Mouse (Mus musculus) skeletal muscle tissue, adult 2 months (tissue): ENCODE data around the gene Zscan10.
"Not testable (repeated sequence)": the region's sequence is repeated elsewhere in the genome, so short reads cannot be mapped to it uniquely, and the experiment has no call there.

ENCODE experiments used
- DNase-seq: peaks from one replicate; pipeline ENCODE4 v3.0.0-alpha.2; 2012; ENCODE audit warnings: low read depth, low spot score

Gene Zscan10

GRCm38 (mm10) chr17:23587253-23587652 lies 13.4 kb upstream of the Zscan10 start:
- no peak for DNase-seq

GRCm38 (mm10) chr17:23592208-23592925 lies 8.3 kb upstream of the Zscan10 start:
- peak; percentile 80 for DNase-seq

GRCm38 (mm10) chr17:23592926-23593300 lies 7.7 kb upstream of the Zscan10 start:
- no peak for DNase-seq

GRCm38 (mm10) chr17:23595139-23595538 lies 5.5 kb upstream of the Zscan10 start:
- DNase-seq, result not testable (repeated sequence)

GRCm38 (mm10) chr17:23598582-23599552 lies 1.8 kb upstream of the Zscan10 start, which contains the start of gene Zfp13:
TSS of gene Zfp13 (minus strand) at chr17:23599487.
- DNase-seq, result peak; percentile 88

- DNase-seq, result no peak
Observed at GRCm38 (mm10) chr17:23599605-23600063, 1.0 kb upstream of the Zscan10 start.

GRCm38 (mm10) chr17:23601836-23602585 lies 1.4 kb downstream of the Zscan10 start:
- no peak for DNase-seq

GRCm38 (mm10) chr17:23603077-23603476 lies 2.4 kb downstream of the Zscan10 start:
- DNase-seq, result no peak

- DNase-seq, result no peak
Observed at GRCm38 (mm10) chr17:23603542-23603941, 2.9 kb downstream of the Zscan10 start.

GRCm38 (mm10) chr17:23604394-23604793 lies 3.7 kb downstream of the Zscan10 start:
- DNase-seq, result no peak

GRCm38 (mm10) chr17:23605220-23605619 lies 4.6 kb downstream of the Zscan10 start:
- DNase-seq, result no peak

GRCm38 (mm10) chr17:23609612-23610011 lies 9.0 kb downstream of the Zscan10 start:
- no peak for DNase-seq

- peak; percentile 27 for DNase-seq
Observed at GRCm38 (mm10) chr17:23610361-23610800, 9.7 kb downstream of the Zscan10 start.

- DNase-seq, result no peak
Observed at GRCm38 (mm10) chr17:23617087-23617486, 16.4 kb downstream of the Zscan10 start.

GRCm38 (mm10) chr17:23620351-23620750 lies 19.7 kb downstream of the Zscan10 start:
- no peak for DNase-seq

- no peak for DNase-seq
Observed at GRCm38 (mm10) chr17:23627813-23628212, 27.2 kb downstream of the Zscan10 start.

GRCm38 (mm10) chr17:23630195-23631020 lies 29.8 kb downstream of the Zscan10 start:
- peak; percentile 27 for DNase-seq

- no peak for DNase-seq
Observed at GRCm38 (mm10) chr17:23631241-23631640, 30.6 kb downstream of the Zscan10 start.

GRCm38 (mm10) chr17:23644613-23645495 lies 44.2 kb downstream of the Zscan10 start, which contains the start of gene Mmp25:
TSS of gene Mmp25 (minus strand) at chr17:23645277.
- DNase-seq, result no peak

GRCm38 (mm10) chr17:23645894-23646293 lies 45.2 kb downstream of the Zscan10 start:
- no peak for DNase-seq
